Mouse (Mus musculus): Measurements from ENCODE around the gene Zc3h18.

Zc3h18 gene

DNA sequence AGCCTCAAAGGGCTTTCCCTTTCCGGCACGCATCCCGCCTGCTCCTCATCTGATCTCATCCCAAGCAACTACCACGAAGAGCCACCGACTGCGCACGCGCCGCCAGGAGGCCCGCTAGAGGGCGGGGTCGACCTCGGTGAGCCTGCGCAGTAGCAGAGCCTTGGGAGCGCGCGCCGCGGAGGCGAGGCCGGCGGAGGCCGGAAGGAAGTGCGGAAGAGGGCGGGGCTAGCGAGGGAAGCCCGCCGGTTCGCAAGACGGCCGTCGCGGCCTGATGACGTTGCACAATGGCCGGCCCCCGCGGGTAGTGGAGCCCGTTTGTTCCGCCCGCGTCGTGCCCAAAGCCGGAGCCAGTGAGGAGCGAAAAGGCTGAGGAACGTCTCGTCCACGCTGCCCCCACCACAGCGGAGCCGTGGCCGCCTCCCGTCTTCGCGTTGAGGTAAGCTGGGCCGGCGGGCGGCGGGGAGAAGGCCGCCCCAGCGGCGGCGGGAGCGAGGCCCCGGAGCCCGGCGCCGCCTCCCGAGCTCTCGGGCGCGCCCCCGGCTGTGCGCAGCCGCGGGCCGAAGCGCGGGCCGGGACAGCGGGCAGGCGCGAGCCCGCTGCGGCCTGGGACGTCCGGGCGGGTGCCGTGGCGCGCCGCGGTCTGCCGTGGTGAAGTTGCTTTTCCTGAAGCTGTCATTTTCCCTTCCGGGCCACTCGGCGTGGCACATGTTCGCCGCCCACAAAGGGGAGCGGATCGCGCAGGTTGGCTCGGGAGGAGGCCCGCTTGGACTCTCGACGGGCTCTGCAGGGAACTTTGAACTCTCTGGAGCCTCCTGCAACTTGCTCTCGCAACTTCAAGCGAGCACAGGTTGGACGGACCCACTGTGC is at the start of gene Zc3h18:
Zc3h18 (plus strand) TSS at position 245 of the 867 bp plus-strand sequence.
- DNase-seq (ENCODE audit: extremely low read depth, low read depth) = peak; percentile 85

GRCm38 (mm10) chr8:122329072-122329471 is 47.3 kb upstream of the Zc3h18 start:
- no peak for DNase-seq (ENCODE audit: extremely low read depth, low read depth)

GRCm38 (mm10) chr8:122329553-122330239 is 46.7 kb upstream of the Zc3h18 start:
- DNase-seq (ENCODE audit: extremely low read depth, low read depth) = no peak

DNA sequence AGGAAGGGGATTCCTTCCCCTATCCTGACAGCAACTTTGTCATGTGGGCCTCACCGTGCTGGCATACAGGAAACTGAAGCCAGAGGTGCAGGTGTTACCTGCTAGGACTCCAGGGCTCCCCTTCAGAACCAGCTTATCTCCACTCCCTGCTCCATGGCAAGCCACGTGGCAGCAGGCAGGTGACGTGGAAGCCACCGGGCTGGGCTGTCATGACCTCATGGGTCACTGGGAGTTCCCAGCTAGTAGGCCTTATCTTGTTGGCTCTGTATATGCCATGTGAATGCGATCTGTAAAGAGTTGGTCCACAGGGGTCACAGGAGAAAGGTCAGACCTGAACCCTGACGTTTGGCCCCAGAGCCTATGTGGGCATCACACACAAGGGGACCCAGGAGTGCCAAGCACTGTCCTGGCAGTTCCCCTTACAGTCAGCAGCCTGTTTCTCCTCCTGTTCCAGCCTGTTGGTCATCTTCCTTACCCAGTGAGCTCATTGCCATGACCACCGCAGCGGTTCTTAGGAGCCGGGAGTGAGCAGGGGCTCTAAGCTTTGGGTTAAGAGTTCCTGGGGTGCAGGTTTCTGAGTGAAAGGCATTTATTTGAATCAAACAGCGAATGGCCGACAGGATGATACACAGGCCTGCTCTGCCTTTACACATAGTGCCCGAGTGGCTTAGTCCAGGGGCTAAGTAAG is 45.8 kb upstream of the Zc3h18 start:
- no peak for DNase-seq (ENCODE audit: extremely low read depth, low read depth)

DNA sequence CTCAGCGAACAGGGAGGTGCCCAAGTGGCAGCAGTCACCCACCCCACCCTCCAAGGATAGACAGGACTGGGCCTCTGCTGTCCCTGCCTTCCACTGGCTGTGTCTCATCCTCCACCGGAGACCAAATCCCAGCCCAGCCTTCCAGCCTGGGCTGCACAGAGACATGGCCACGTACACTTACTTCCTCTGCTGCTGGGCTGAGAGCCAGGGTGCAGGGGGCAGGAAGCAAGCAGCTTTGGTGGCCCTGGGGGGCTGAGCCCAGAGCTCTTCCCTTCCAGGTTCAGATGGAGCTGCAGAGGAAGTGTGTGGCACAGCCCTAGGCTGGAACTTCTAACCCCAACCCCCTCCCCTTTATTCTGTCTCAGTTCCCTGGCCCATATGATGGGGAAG is 45.3 kb upstream of the Zc3h18 start:
- no peak for DNase-seq (ENCODE audit: extremely low read depth, low read depth)

DNA sequence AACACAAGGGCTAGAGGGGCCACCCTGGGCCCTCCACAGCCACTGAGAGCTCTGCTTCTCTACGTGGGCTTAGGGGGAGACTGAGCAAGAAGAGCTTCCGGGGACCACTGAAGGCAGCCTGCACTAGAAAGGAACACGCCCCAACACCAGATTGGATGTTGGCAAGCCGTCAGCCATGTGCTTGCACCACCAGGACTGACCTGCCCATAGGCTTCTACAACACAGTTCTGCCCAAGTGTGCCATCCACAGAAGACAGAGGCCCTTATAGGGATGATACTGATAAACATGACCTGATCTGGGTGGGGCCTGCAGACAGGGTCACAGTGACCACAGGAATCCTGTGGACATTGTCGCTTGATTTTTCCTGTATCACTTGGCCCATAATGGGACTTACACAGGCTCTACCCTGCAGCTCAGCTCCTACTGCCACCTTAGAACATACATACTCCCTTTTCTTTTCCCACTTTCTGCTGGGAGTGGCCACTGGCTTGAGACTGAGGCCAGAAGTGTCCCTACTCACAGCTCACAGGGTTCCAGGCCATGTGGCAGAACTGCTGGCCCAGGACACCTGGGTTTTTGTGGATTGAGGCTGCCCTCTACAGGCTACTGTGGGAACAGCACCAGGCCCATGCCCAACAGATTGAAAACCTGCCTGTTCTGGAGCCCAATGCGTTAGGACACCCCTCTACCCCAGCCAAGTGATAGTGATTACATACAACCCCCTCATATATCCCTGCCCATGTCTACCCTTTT is 43.5 kb upstream of the Zc3h18 start:
- no peak for DNase-seq (ENCODE audit: extremely low read depth, low read depth)

GRCm38 (mm10) chr8:122333531-122333930 is 42.9 kb upstream of the Zc3h18 start:
- DNase-seq (ENCODE audit: extremely low read depth, low read depth) = no peak

DNA sequence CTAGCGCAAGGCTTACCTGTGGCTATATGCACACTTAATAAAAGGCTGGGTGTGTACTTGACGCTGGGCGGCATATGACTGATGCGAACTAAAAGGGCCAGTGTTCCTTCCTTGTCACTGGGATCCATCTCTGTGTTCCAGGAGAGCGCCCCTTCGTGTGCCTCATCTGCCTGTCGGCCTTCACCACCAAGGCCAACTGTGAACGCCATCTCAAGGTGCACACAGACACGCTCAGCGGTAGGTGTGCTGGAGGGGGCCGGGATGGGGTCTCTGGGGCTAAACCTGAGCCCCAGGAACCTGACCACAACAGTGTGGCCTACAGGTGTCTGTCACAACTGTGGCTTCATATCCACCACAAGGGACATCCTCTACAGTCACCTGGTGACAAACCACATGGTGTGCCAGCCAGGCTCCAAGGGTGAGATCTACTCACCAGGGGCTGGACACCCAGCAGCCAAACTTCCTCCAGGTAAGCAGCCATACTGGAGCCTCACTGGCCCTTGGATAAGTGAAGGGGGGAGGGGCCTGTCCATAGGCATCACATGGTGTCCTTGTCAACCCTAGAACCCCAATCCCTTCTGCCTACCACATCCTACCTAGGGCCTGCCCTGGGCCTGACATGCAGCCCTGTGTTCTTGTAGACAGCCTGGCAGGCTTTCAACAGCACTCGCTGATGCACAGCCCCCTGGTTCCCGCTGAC is 41.5 kb upstream of the Zc3h18 start:
- DNase-seq (ENCODE audit: extremely low read depth, low read depth) = no peak

- DNase-seq (ENCODE audit: extremely low read depth, low read depth) = no peak
Observed at GRCm38 (mm10) chr8:122335638-122336250, 40.7 kb upstream of the Zc3h18 start.

DNA sequence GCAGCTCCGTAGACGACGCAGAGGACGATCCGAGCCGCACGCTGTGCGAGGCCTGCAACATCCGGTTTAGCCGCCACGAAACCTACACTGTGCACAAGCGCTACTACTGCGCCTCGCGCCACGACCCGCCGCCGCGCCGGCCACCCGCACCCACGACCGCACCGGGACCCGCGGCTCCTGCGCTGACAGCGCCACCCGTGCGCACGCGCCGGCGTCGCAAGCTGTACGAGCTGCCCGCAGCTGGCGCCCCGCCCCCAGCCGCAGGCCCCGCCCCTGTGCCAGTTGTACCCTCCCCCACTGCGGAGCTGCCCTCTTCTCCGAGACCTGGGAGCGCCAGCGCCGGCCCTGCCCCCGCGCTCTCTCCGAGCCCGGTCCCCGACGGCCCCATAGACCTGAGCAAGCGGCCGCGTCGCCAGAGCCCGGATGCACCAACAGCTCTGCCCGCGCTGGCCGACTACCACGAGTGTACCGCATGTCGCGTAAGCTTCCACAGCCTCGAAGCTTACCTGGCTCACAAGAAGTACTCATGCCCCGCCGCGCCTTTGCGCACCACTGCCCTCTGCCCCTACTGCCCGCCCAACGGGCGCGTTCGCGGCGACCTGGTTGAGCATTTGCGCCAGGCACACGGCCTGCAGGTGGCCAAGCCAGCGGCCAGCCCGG is 40.0 kb upstream of the Zc3h18 start:
- DNase-seq (ENCODE audit: extremely low read depth, low read depth) = no peak

DNA sequence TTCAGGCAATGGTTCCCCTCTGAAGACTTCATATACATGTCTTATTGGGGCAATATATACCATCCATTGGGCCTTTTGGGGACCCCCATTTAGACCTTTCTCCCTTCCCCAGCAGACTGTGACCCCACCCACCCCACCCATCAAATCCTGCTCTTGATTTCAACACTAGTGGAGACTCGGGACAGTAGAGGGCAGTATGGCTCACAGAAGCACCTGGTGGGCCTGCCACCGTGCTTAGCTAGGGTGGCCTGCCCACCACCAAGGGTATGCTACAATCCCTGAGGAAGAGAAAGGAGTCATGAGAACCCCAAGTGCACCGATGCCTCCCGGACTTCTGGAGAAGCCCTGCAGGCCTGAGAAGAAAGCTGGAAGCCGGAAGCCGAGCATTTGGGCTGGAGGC is 37.6 kb upstream of the Zc3h18 start:
- no peak for DNase-seq (ENCODE audit: extremely low read depth, low read depth)

- DNase-seq (ENCODE audit: extremely low read depth, low read depth) = no peak
Observed at GRCm38 (mm10) chr8:122340761-122341160, 35.6 kb upstream of the Zc3h18 start.

- DNase-seq (ENCODE audit: extremely low read depth, low read depth) = no peak
Observed at GRCm38 (mm10) chr8:122341790-122342189, 34.6 kb upstream of the Zc3h18 start.

DNA sequence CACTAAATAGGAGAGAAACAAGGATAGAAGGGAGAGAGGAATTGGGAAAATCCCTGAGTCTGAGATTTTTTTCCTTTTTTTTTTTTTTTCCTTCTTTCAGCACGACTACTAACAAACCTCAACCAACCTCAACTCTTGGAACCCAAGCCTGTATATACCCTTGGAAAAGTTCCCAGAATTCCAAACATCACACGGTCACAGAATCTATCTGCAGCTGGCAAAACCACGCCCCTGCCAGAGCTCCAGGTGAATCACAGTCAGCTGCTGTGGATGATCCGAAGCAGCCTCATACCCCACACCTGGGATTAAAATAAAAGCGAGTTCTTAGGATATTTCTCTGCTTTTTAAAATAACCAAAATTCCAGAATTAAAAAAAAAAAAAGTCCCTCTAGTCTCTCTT is 34.0 kb upstream of the Zc3h18 start:
- DNase-seq (ENCODE audit: extremely low read depth, low read depth) = no peak

GRCm38 (mm10) chr8:122342806-122343209 is 33.6 kb upstream of the Zc3h18 start:
- DNase-seq (ENCODE audit: extremely low read depth, low read depth) = no peak

- DNase-seq (ENCODE audit: extremely low read depth, low read depth) = no peak
Observed at GRCm38 (mm10) chr8:122343341-122343740, 33.1 kb upstream of the Zc3h18 start.

GRCm38 (mm10) chr8:122343758-122344157 is 32.7 kb upstream of the Zc3h18 start:
- no peak for DNase-seq (ENCODE audit: extremely low read depth, low read depth)

DNA sequence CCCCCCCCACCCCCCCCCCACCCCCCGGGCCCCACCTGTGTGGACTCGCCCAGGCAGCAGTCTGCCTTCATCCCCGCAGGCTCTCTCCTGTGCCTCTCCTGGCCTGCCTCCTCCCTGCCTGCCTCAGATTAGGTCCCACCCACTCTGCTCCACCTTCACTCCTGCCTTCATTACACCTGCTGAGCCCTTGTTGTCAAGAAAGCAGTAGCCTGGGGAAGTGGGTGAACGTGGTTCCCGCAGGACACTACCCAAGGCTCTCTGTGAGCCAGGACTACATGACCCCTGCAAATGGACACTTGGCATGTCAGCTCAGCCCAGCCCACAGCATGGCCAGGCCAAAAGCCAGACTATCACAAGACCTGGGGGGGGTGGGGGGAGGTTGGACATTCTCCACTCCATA is 32.2 kb upstream of the Zc3h18 start:
- no peak for DNase-seq (ENCODE audit: extremely low read depth, low read depth)

DNA sequence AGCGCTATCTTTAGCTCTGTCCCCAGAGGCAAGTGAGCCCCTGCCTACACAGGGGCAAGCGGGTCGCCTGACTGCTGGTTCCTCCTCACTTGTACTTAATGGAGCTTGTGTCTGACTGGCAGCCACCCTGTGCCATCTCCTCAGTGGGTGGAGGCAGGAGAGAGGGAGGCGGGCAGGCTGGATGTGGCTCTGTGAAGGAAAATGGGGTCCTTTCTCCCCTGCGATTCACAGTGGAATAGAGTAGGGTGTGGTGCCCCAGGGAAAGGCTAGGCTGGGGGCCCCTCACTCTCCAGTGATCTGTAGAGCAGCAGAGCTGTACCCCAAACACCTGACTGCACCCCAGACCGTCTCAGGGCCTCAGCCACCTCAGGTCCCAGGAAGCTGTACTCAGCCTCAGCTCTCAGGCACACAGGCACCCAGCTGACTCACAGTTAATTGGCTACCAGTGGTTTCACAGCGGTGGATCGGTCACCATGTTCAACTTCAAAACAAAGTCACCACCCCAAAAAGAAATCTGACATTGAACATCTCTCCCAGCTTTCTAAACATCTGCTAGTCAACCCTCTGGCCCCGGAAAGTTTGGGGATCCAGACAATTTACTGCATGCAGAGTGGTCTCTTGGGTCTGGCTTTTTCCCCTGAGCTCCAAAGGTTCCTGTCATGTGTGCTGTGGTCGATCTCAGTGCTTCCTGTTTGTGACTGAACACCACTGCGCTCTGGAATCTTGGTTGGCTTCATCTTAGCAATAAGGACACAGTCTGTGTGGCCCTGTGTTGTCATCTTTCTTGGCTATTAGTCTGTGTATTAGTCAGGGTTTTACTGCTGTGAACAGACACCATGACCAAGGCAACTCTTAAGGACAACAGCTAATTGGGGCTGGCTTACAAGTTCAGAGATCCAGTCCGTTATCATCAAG is 31.0 kb upstream of the Zc3h18 start:
- DNase-seq (ENCODE audit: extremely low read depth, low read depth) = no peak
